Mouse (Mus musculus): ENCODE results near the gene Ropn1l. TPM values are rescaled to one million over a fixed set of nuclear protein-coding genes. Genes with fewer than 3 reads are reported as not detected.

Ropn1l gene
- polyA plus RNA-seq, 1 experiment from 2014 or later = 3.3 TPM

GRCm38 (mm10) chr15:31412933-31413332 lies 40.6 kb downstream of the Ropn1l start:
- no peaks in the 10 kb centered on the region for H3K9me3 ChIP-seq (replicated peaks; ENCODE audit: control insufficient read depth, low read length)
- ATAC-seq (replicated peaks; ENCODE audit: insufficient number of reproducible peaks, low FRiP score, low TSS enrichment) = no peak
- H3K4me3 ChIP-seq (ENCODE audit: low read depth, low read length) = no peak overlapping the region
- no peak overlapping the region for H3K27ac ChIP-seq (ENCODE audit: low read depth, low read length)
- no peaks in the 10 kb centered on the region for H3K27me3 ChIP-seq (ENCODE audit: control insufficient read depth, insufficient read depth, low read length)
- no peaks in the 10 kb centered on the region for H3K36me3 ChIP-seq (ENCODE audit: control insufficient read depth, insufficient read depth, low read length)
- peaks cover 6% of the 10 kb centered on the region; the same call in 1 of the 2 replicates for H3K4me1 ChIP-seq (ENCODE audit: control insufficient read depth, insufficient read depth, low read length)
- no peak overlapping the region for H3K4me2 ChIP-seq
- no peak overlapping the region for H3K9ac ChIP-seq (ENCODE audit: low read depth, low read length)
- 37% methylated on average over 3 of the region's 3 CpGs for WGBS (ENCODE audit: insufficient replicate concordance)

- H3K27me3 ChIP-seq (ENCODE audit: control insufficient read depth, insufficient read depth, low read length) = no peaks in the 10 kb centered on the region
- H3K4me3 ChIP-seq (ENCODE audit: low read depth, low read length) = no peak overlapping the region
- no peak overlapping the region for H3K4me2 ChIP-seq
- no peak overlapping the region for H3K9ac ChIP-seq (ENCODE audit: low read depth, low read length)
- no peak overlapping the region for H3K27ac ChIP-seq (ENCODE audit: low read depth, low read length)
- peaks cover 6% of the 10 kb centered on the region; the same call in 1 of the 2 replicates for H3K4me1 ChIP-seq (ENCODE audit: control insufficient read depth, insufficient read depth, low read length)
- ATAC-seq (replicated peaks; ENCODE audit: insufficient number of reproducible peaks, low FRiP score, low TSS enrichment) = no peak
- WGBS (ENCODE audit: insufficient replicate concordance) = 71% methylated on average over 6 of the region's 6 CpGs
- no peaks in the 10 kb centered on the region for H3K36me3 ChIP-seq (ENCODE audit: control insufficient read depth, insufficient read depth, low read length)
- H3K9me3 ChIP-seq (replicated peaks; ENCODE audit: control insufficient read depth, low read length) = no peaks in the 10 kb centered on the region
Observed at GRCm38 (mm10) chr15:31412436-31412835, 41.1 kb downstream of the Ropn1l start.

GRCm38 (mm10) chr15:31407490-31407889 lies 46.0 kb downstream of the Ropn1l start:
- Histone ChIP-seq H3K4me2 (no peak overlapping the region), H3K4me3 (ENCODE audit: low read depth, low read length) (no peak overlapping the region), H3K27ac (ENCODE audit: low read depth, low read length) (no peak overlapping the region), H3K9me3 (replicated peaks; ENCODE audit: control insufficient read depth, low read length) (no peaks in the 10 kb centered on the region), H3K36me3 (ENCODE audit: control insufficient read depth, insufficient read depth, low read length) (no peaks in the 10 kb centered on the region), H3K9ac (ENCODE audit: low read depth, low read length) (no peak overlapping the region), H3K27me3 (ENCODE audit: control insufficient read depth, insufficient read depth, low read length) (no peaks in the 10 kb centered on the region), H3K4me1 (ENCODE audit: control insufficient read depth, insufficient read depth, low read length) (no peaks in the 10 kb centered on the region)
- 78% methylated on average over 4 of the region's 4 CpGs for WGBS (ENCODE audit: insufficient replicate concordance)
- ATAC-seq (replicated peaks; ENCODE audit: insufficient number of reproducible peaks, low FRiP score, low TSS enrichment) = no peak

- no peak overlapping the region for H3K27ac ChIP-seq (ENCODE audit: low read depth, low read length)
- no peaks in the 10 kb centered on the region for H3K36me3 ChIP-seq (ENCODE audit: control insufficient read depth, insufficient read depth, low read length)
- 74% methylated on average over 5 of the region's 5 CpGs for WGBS (ENCODE audit: insufficient replicate concordance)
- H3K27me3 ChIP-seq (ENCODE audit: control insufficient read depth, insufficient read depth, low read length) = no peaks in the 10 kb centered on the region
- H3K9me3 ChIP-seq (replicated peaks; ENCODE audit: control insufficient read depth, low read length) = no peaks in the 10 kb centered on the region
- H3K4me2 ChIP-seq = no peak overlapping the region
- H3K9ac ChIP-seq (ENCODE audit: low read depth, low read length) = no peak overlapping the region
- no peaks in the 10 kb centered on the region for H3K4me1 ChIP-seq (ENCODE audit: control insufficient read depth, insufficient read depth, low read length)
- no peak for ATAC-seq (replicated peaks; ENCODE audit: insufficient number of reproducible peaks, low FRiP score, low TSS enrichment)
- no peak overlapping the region for H3K4me3 ChIP-seq (ENCODE audit: low read depth, low read length)
Observed at GRCm38 (mm10) chr15:31406881-31407280, 46.7 kb downstream of the Ropn1l start.

GRCm38 (mm10) chr15:31404346-31404745 lies 49.2 kb downstream of the Ropn1l start:
- WGBS (ENCODE audit: insufficient replicate concordance) = 81% methylated on average over 8 of the region's 8 CpGs
- Histone ChIP-seq H3K9ac (ENCODE audit: low read depth, low read length) (no peak overlapping the region), H3K9me3 (replicated peaks; ENCODE audit: control insufficient read depth, low read length) (no peaks in the 10 kb centered on the region), H3K4me3 (ENCODE audit: low read depth, low read length) (no peak overlapping the region), H3K36me3 (ENCODE audit: control insufficient read depth, insufficient read depth, low read length) (no peaks in the 10 kb centered on the region), H3K4me1 (ENCODE audit: control insufficient read depth, insufficient read depth, low read length) (0 out of 2 replicates have a peak, but pooled peaks cover 5% of the 10 kb centered on the region), H3K27ac (ENCODE audit: low read depth, low read length) (no peak overlapping the region), H3K4me2 (no peak overlapping the region), H3K27me3 (ENCODE audit: control insufficient read depth, insufficient read depth, low read length) (no peaks in the 10 kb centered on the region)
- no peak for ATAC-seq (replicated peaks; ENCODE audit: insufficient number of reproducible peaks, low FRiP score, low TSS enrichment)

GRCm38 (mm10) chr15:31402200-31402892 lies 51.2 kb downstream of the Ropn1l start:
- Histone ChIP-seq H3K9ac (ENCODE audit: low read depth, low read length) (no peak overlapping the region), H3K4me3 (ENCODE audit: low read depth, low read length) (no peak overlapping the region), H3K4me1 (ENCODE audit: control insufficient read depth, insufficient read depth, low read length) (0 out of 2 replicates have a peak, but pooled peaks cover 5% of the 10 kb centered on the region), H3K27ac (ENCODE audit: low read depth, low read length) (no peak overlapping the region), H3K4me2 (no peak overlapping the region), H3K36me3 (ENCODE audit: control insufficient read depth, insufficient read depth, low read length) (no peaks in the 10 kb centered on the region), H3K9me3 (replicated peaks; ENCODE audit: control insufficient read depth, low read length) (no peaks in the 10 kb centered on the region), H3K27me3 (ENCODE audit: control insufficient read depth, insufficient read depth, low read length) (no peaks in the 10 kb centered on the region)
- ATAC-seq (replicated peaks; ENCODE audit: insufficient number of reproducible peaks, low FRiP score, low TSS enrichment) = no peak
- 82% methylated on average over 12 of the region's 12 CpGs for WGBS (ENCODE audit: insufficient replicate concordance)

- no peak for ATAC-seq (replicated peaks; ENCODE audit: insufficient number of reproducible peaks, low FRiP score, low TSS enrichment)
- Histone ChIP-seq H3K4me3 (ENCODE audit: low read depth, low read length) (no peak overlapping the region), H3K4me2 (no peak overlapping the region), H3K27me3 (ENCODE audit: control insufficient read depth, insufficient read depth, low read length) (no peaks in the 10 kb centered on the region), H3K9me3 (replicated peaks; ENCODE audit: control insufficient read depth, low read length) (no peaks in the 10 kb centered on the region), H3K36me3 (ENCODE audit: control insufficient read depth, insufficient read depth, low read length) (no peaks in the 10 kb centered on the region), H3K27ac (ENCODE audit: low read depth, low read length) (no peak overlapping the region), H3K9ac (ENCODE audit: low read depth, low read length) (no peak overlapping the region), H3K4me1 (ENCODE audit: control insufficient read depth, insufficient read depth, low read length) (0 out of 2 replicates have a peak, but pooled peaks cover 5% of the 10 kb centered on the region)
- 55% methylated on average over 3 of the region's 3 CpGs for WGBS (ENCODE audit: insufficient replicate concordance)
Observed at GRCm38 (mm10) chr15:31400974-31401373, 52.6 kb downstream of the Ropn1l start.

- H3K27ac ChIP-seq (ENCODE audit: low read depth, low read length) = no peak overlapping the region
- no peaks in the 10 kb centered on the region for H3K36me3 ChIP-seq (ENCODE audit: control insufficient read depth, insufficient read depth, low read length)
- H3K4me2 ChIP-seq = no peak overlapping the region
- peaks cover 9% of the 10 kb centered on the region; the same call in 1 of the 2 replicates for H3K4me1 ChIP-seq (ENCODE audit: control insufficient read depth, insufficient read depth, low read length)
- no peak overlapping the region for H3K4me3 ChIP-seq (ENCODE audit: low read depth, low read length)
- H3K27me3 ChIP-seq (ENCODE audit: control insufficient read depth, insufficient read depth, low read length) = no peaks in the 10 kb centered on the region
- 89% methylated on average over 13 of the region's 13 CpGs for WGBS (ENCODE audit: insufficient replicate concordance)
- no peak overlapping the region for H3K9ac ChIP-seq (ENCODE audit: low read depth, low read length)
- ATAC-seq (replicated peaks; ENCODE audit: insufficient number of reproducible peaks, low FRiP score, low TSS enrichment) = no peak
- no peaks in the 10 kb centered on the region for H3K9me3 ChIP-seq (replicated peaks; ENCODE audit: control insufficient read depth, low read length)
Observed at GRCm38 (mm10) chr15:31398769-31399168, 54.8 kb downstream of the Ropn1l start.

- no peak overlapping the region for H3K4me2 ChIP-seq
- no peaks in the 10 kb centered on the region for H3K27me3 ChIP-seq (ENCODE audit: control insufficient read depth, insufficient read depth, low read length)
- 75% methylated on average over 3 of the region's 3 CpGs for WGBS (ENCODE audit: insufficient replicate concordance)
- no peak overlapping the region for H3K9ac ChIP-seq (ENCODE audit: low read depth, low read length)
- no peak overlapping the region for H3K4me3 ChIP-seq (ENCODE audit: low read depth, low read length)
- ATAC-seq (replicated peaks; ENCODE audit: insufficient number of reproducible peaks, low FRiP score, low TSS enrichment) = no peak
- H3K27ac ChIP-seq (ENCODE audit: low read depth, low read length) = peak overlapping the region; percentile 75; the same call in 1 of the 2 replicates
- H3K9me3 ChIP-seq (replicated peaks; ENCODE audit: control insufficient read depth, low read length) = no peaks in the 10 kb centered on the region
- H3K4me1 ChIP-seq (ENCODE audit: control insufficient read depth, insufficient read depth, low read length) = peaks cover 9% of the 10 kb centered on the region; the same call in 1 of the 2 replicates
- no peaks in the 10 kb centered on the region for H3K36me3 ChIP-seq (ENCODE audit: control insufficient read depth, insufficient read depth, low read length)
Observed at GRCm38 (mm10) chr15:31397379-31397778, 56.2 kb downstream of the Ropn1l start.

Measured in heart, embryonic 11.5 days (tissue).